Mouse (Mus musculus): ENCODE measurements around the gene Slc39a7.
A peak's percentile ranks its signal among the peaks of the same experiment; 100 is the strongest.
"Not testable (repeated sequence)": the region's sequence is repeated elsewhere in the genome, so short reads cannot be mapped to it uniquely, and the experiment has no call there.

Gene Slc39a7

DNA sequence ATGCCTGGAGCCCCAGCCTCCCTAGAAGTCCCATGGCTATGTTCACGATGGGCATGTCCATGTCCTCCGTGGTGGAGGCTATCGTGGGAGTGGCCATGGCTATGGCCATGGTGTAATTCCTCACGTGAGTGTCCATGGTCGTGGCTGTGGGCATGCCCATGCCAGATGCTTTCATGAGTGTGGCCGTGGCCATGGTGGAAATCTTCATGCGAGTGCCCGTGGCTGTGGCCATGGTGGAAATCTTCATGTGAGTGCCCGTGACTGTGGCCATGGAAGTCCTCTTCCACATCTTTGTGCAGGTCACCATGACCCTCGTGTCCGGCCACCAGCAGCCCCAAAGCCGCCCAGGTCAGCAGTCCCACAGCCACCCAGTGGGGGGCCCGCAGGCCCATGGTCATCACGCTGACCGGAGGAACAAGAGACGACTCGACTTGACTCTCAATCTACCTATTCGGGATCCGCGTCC is 588 bp downstream of the Slc39a7 start:
- DNase-seq (ENCODE audit: low spot score in 2 of 2): peak; percentile 30 to 54

DNA sequence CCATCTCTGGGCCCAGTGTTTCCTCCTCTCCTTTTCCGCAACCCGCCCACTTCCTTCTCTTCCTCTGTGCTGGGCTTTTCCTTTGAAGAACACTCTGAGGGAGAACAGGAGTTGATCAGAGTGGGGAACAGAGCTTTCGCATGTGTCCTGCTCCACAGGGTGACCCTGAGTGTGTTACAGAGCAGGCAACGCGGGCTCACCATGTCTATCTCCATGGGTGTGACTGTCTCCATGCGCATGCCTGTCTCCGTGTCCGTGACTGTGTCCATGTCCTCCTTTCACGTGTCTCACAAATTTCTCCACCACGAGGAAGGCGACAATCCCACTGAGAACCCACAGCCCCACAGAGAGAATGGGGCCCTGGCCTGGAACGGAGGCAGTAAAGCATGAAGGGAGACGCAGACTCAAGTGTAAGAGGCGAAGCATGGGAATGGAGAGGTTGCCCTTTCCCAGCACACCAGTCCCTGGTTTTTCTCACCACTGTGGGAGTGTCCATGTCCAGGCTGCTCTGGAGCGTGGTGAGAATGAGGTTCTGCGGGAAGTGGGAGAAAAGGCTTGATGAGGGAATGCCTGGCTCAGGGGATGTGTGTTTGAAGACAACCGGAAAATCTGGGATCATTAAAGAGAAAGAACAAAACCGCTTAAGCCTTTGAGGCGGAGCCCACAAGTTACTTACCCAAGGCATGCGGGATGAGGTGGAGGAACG is 1.4 kb downstream of the Slc39a7 start:
- DNase-seq (ENCODE audit: low spot score in 2 of 2): no peak

DNA sequence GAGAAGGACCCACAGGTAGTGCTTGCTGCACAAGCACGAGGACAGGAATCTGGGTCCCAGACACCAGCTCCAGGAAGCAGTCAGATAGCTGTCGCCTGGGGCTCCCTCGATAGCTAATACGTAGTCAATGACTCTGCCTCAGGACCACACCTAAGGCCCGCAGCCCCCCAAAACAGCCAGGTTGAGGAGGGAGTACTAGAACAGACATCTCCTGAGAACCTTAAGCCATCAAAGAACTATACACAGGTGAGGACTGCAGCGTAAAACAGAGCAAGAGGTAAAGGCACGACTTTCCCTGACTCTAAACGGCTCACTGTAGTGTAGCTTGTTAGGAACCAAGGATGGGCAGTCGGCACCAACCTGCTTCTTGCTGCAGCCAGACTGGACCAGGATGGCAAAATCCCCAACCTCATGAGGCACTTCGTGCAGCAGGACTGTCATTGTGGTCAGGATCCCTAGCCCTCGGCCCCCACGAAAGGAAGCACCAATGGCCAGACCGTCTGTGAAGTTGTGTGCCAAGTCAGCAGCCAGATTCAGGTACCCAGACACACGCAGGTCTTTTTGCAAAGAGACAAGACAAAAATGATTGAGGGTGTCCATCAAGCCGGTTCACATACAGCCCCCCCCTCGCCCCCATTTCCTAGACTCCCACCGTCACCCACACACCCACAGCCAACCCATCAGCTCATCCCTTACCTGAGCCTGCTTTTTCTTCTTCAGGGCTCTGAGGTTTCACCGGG is 2.2 kb downstream of the Slc39a7 start:
- DNase-seq (ENCODE audit: low spot score in 2 of 2): no peak

DNA sequence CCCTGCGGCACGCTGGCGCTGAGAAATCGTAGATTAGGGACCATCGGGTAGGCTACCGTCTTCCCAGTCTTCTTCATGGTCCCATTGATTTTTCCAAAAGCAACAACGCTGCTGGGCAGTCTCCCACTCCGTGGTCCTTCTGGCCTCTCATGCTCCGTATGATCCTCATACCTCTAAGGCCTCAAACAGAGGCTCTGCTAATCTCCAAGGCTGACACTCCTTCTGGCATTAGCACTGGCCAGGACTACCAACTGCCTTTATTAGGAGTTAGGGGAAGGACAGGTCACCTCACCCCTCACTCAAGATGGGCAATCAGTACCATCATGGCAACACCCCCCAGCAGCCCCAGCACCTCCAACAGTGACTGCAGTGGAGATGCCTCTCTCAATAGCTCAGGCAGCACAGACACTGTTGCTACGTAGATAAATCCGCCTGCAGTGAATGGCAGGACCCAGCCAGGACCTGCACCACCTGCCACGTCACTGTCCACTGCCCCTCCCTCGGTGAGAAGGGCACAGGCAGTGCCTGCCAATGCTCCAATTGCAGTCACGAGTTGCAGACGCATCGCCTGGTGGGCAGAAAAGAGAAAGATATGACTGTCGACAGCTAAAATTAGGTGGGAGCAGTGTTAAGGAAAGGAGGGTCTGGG is 2.9 kb downstream of the Slc39a7 start:
- no peak for DNase-seq (ENCODE audit: low spot score in 2 of 2)

DNA sequence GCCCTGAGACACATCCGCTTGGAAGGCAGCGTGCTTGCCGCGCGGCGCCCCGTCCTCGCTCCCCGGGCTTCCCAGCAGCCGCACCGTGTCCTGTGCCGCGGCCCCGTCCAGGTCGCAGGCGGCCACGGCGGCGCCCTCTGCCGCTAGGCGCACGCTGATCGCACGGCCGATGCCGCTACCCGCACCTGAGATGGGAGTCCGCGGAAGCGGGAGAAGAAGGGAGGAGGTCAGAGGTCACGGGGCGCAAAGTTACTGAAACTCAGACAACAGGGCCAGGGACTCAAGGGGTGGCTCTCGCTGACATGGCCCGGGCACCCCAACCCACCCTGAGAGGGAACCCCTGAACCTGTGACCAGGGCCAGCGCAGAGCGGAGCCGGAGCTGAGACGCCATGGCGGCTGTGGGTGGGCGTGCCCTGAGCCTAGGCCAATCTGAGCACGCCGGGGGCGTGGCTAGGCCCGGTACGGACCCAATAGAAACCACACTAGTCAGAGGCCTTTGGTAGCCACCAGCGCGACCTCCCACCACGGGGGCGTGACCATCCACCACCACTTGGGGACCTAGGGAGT is 3.7 kb downstream of the Slc39a7 start, which contains the start of gene H2-Ke6:
Gene H2-Ke6 (minus strand): TSS at position 405 of the 568 bp plus-strand sequence.
- peak; percentile 89 to 90 for DNase-seq (ENCODE audit: low spot score in 2 of 2)

DNA sequence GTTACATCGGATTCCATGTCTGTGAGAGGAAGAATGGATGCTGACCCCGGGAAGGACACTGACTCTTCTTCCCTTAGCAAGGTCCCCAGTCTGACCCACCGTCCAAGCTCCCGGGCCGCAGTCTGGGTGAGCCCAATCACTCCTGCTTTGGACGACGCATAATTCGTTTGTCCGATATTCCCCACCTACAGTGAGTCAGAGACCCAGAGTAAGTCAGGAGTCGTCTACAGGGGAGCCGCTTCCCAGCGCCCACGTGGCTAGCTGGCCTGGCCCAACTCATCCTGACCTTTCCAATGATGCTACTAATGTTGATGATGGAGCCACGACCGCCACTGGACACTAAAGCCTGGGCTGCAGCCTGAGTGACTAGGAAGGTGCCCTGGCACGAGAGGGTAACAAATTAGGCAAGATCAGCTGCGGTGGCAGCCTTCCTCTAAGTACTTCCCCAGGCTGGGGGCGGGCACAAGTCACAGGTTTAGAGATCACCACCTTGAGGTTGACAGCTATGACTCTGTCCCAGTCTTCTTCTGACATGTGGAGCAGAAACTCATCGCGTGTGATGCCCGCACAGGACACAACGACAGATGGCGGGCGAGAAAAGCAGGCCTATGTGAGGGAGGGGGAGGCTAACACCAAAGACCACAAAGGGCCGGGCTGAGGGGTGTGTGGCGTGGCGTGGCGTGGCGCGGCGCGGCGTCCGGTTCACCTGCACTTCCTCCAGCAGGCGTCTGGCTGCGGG is 4.4 kb downstream of the Slc39a7 start:
- peak in 1 of 2 experiments; percentile 23 for DNase-seq (ENCODE audit: low spot score in 2 of 2)

DNA sequence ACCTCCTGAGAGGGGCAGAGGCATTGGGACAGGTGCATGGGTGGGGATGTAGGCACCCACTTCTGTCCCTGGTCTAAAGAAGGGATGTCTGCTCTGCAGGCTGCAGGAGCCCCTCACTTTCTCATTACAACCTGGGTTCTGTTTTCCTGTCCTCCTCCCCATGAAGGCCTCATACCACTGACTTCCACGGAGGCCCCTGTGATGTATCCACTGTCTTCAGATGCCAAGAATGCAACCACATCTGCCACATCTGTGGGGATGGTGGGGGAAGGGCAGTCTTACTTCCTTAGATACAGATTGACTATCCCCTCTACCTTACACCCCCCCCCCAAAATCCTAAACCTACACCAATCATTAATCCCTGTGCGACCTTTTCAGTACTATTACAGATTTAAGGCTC is 5.3 kb downstream of the Slc39a7 start:
- no peak for DNase-seq (ENCODE audit: low spot score in 2 of 2)

DNA sequence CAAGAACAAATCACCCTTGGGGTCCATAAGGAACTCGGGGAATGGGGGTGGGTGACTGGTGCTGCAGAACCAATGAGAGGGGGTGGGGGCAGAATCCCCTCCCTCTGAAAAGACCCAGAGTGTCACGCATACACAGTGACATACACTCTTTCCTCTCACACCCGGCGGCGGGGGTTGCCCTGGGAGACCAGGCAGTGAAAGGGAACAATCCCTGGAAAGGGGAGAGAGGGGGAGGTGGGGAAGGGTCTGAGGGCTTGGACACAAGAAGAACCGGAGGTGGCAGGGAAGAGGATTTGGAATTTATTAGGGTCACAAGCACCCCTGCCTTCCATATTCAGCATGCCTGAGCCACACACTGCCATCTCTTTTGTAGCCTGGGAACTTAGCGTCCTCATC is 5.7 kb downstream of the Slc39a7 start:
- peak in 1 of 2 experiments; percentile 28 for DNase-seq (ENCODE audit: low spot score in 2 of 2)

DNA sequence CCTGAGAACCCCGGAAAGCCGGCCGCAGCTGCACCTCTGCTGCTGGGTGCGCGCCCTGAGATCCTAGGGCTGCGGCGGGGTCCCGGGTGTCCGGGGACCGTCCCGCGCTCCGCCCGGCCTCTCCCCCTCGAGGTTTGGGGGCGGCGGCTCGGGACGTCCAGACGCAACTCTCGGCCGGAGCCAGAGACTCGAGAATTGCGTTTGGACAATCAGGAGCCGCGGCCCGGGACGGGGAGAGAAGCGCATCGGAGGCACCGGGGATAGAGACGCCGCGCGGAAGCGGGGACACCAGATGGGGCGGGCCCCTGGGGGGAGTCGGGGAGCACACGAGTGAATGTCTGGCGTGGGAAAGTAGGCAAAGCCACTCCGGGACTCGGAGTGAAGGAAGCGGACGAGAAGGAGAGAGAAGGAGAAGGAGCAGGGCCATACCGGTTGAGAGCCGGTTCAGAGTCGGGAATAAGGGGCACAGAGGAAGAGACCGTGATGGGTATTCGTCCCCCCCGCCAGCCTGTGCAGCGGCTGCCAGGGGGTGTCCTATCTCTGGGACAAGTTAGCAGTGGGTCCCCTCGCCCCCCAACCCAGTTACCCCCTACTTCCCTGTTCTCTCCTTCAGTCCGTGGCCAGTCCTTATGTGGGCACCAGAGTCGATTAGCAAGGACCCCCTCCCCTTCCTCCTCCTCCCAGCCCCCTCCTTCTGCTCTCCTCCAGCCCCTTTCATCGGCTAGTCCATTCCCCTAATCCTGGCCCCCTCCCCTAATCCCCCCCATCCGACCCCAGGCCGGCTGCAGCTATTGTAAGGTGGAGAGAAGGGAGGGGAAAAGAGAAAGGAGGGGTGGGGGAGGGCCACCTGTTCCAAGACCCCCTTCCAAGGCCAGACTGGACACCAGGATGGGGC is 6.4 kb downstream of the Slc39a7 start:
- DNase-seq (ENCODE audit: low spot score in 2 of 2): no peak

DNA sequence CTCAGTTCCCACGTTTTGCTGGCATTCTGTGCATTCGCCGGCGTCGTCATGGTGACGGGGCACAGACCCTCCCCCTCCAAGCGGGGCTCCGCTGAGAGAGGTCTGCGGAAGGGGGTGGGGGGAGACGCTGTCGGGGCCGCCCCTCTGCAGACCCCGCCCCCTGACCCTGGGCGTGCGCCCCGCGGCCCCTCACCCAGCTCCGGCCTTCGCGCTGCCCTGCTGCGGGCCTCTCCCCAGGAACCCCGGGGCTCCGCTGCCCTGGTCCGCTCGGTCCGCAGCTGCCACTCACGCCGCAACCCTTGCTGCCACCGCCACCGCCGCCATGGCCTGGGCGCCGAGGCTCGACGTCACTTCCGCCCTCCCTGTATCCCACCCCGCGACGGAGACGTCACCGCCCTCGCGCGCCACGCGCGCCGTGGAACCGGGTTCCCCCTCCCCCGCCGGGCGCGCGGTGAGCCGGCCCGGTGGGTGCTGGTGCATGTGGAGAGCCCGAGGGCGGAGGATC is 7.1 kb downstream of the Slc39a7 start, which contains the start of gene Ring1:
Gene Ring1 (minus strand): TSS at position 364 of the 505 bp plus-strand sequence.
- peak; percentile 84 for DNase-seq (ENCODE audit: low spot score in 2 of 2)

DNA sequence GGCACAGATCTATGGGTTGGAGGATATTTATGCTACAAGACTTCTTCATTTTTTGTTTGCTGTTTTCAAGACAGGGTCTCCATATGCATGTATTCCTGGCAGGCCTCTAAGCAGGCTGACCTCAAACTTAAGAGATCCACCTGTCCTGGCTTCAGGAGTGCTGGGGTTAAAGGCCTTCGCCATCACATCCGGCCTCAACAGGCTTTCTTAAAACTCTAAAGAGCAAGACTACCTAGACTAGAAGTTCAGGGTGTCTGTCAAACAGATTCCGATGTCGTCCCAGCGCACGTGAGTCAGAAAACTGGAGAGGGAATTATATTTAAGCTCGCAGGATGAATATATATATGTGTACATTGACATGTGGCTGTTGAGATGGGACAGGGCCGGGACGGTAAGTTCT is 7.8 kb downstream of the Slc39a7 start:
- DNase-seq (ENCODE audit: low spot score in 2 of 2): no peak

DNA sequence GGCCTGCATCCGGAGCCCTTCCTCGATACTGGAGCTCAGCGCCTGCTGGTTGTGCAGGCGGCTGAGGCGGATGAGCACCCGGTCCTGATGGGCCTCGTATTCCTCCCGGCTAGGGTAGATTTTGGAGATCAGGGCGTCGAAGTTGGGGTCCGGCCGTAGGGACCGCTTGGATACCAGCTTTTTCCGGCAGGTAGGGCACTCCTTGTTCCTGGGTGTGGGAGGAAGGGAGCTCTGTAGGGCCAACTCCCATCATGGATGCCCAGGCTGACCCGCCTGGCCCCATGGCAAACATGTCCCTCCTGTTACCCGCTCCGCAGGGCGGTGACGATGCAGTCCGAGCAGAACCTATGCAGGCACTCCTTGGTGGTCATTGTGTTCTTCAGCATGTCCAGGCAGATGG is 8.5 kb downstream of the Slc39a7 start:
- DNase-seq (ENCODE audit: low spot score in 2 of 2): no peak

DNA sequence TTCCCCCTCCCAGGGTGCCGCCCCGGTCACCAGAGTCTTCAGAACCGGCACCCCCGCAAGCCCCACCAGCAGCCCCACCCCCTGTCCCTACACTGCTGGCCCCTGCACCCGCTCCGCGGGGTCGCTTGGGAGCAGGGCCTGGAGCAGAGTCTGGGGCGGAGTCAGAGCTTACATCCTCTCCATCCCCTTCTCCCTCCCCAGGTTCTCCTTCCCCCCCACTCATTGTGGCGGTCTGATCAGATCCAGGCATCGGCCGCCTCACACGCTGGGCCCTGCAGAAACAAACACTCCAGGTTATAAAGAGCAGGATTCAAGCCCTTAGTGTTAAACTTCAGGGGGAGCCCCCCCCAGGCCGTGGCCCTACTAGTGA is 9.1 kb downstream of the Slc39a7 start:
- DNase-seq (ENCODE audit: low spot score in 2 of 2): no peak

DNA sequence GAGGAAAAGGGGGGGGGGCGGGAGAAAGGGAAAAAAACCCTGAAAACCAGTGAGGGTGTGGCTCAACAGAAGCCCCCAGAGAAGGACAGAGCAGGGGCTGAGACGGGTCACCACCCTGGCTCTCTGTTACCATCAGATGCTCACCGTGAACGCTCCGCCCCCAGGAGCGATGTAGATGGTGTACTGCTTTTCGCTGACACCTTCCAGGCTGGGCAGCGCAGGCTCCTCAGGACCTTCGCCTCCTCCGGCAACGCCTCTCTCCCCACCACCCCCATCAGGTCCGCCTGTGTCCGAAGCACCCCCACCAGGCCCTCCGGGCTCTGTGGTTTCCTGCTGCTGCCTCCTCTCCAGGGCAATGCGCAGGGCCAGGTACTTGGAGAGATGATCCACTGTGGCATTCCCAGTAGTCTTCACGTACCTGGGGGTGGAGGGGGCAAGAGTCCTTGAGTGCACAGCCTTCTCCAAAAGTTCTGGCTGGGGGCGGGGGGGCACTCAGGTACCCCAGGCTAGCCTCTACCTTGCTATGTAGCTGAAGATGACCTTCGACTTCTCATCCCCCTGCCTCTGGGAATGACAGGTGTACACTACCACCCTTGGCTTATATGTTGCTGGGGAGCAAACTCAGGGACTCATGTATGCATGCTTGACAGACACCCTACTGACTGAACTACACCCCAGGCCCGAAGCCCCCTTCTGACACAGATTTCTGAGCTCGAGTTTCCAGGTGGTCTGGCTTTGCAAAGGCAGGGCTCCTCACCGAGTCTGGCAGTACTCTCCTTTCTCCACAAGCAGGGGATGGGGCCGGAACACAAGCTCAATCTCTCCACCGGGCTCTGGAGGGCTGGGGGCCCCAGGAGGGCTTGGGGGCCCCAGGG is 9.7 kb downstream of the Slc39a7 start:
- no peak for DNase-seq (ENCODE audit: low spot score in 2 of 2)

DNA sequence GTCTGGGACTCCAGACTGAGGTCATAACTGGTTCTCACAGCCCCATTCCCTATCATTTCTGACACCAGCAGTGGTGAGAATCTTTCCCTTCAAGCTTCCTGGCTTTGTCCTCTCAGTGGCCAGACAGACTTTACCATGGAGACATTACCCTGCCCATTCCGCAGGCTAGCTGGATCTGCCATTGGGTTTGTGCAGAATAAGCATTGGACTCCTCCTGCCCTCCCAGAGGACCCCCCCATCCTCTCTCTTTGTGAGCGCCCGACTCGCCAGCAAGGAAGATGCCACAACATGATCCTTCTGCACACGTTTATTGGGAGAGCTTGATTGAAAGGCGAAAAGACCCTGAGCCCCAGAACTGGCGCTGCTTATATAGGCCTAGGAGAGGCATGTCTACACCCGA is 18.0 kb downstream of the Slc39a7 start:
- DNase-seq (ENCODE audit: low spot score in 2 of 2): no peak

DNA sequence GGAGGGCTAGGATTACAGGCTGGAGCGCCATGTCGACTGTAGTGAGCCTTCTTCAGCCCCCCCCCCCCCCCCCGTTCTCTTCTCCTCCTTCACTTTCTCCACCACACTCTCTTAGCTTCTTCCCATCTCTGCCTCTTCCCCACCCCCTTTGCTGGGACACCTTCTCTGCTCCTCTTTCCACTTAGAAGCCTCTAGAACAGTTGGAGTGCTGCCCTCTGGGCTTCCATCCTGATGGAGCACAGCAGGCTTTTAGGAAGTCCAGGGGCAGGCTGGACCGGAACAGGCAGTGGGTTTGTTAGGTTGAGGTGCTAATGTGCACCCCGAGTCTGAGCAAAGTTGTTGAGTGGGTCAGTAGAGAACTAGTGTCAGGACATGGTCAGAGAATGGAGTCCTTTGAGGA is 21.3 kb downstream of the Slc39a7 start:
- DNase-seq (ENCODE audit: low spot score in 2 of 2): no peak

DNA sequence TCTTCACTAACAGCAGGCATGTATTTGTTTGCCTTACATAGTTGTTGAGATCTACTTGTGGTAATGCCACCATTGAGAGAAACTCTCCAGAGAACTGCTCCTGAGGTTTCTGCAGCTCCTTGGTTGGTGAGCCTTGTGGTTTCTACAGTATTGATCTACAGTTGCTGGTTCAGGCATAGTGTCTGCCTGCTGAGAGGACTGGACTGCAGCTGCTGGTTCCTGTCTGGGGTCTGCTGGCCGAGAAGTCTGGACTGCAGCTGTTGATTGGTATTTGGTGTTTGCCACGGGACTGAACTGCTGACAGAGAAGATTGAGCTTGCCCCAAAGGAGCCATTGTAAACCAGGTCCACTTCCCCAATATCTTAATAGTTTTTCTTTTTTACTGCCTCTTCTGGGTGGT is 24.9 kb downstream of the Slc39a7 start:
- no peak for DNase-seq (ENCODE audit: low spot score in 2 of 2)

DNA sequence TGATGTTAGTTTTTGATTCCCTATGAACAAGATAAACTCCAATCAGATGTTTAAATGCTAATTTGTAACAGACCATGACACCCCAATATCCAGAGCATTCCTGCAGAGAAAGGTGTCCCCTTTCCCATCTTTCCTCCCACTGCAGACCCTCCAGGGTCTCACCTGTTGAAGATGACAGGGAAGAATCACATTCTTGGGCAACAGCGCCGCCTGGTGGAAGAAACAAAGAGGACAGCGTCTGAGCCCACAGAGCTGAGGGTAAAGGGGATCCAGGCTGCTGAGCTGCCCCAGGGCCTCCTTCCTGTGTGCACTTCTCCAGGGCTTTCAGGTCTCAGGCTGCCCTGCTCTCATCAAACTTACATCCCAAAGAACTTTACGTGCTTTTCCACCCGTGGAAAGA is 28.1 kb downstream of the Slc39a7 start:
- DNase-seq (ENCODE audit: low spot score in 2 of 2): peak in 1 of 2 experiments; percentile 19

DNA sequence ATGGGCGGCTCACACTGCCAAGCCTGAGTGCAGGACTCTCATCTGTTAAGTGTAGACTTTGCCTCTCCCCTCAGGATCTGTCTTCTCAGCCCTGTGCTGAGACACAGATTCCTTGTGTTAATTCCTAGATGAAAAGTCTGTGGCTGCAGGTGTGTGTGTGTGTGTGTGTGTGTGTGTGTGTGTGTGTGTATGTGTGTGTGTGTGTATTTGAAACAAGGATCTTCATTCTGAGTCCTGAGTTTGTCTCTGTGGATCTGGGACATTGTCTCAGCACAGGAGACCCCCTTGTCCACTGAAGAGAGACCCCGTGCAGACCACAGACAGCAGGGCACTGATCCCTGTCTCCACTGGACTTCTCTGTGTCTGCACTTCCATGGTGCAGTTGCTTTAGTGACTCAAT is 30.7 kb downstream of the Slc39a7 start:
- DNase-seq (ENCODE audit: low spot score in 2 of 2): not testable (repeated sequence)
